Mouse (Mus musculus): ENCODE results near the gene Snx18. TPM values are rescaled to one million over a fixed set of nuclear protein-coding genes. Genes with fewer than 3 reads are reported as not detected.

The Snx18 gene
- total and polyA plus RNA-seq, 2 experiments, result 7.5 to 15.4 TPM

DNA sequence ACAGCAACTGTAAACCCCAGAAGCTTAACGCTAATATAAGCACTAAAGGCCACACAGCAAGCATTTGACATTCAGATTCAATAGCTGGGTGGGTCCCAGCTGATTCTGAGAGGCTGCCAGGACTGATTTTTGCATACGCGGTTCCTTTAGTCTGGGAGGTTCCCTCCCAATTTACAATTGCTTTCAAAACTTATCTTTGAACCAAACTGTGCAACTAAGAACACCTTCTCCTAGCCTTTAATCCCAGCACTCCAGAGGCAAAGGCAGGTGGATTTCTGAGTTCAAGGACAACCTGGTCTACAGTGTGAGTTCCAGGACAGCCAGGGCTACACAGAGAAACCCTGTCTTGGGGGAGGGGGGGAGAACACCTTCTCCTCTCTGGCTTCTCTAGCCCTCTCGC, 10.5 kb downstream of the Snx18 start:
- Histone ChIP-seq H3K36me3 (ENCODE audit: control insufficient read depth, insufficient read depth, low read length) (no peaks in the 10 kb centered on the region), H3K4me1 (ENCODE audit: control insufficient read depth, insufficient read depth, low read length) (peaks cover 61% of the 10 kb centered on the region), H3K4me3 (ENCODE audit: insufficient read depth, low read depth, low read length) (no peak overlapping the region), H3K79me2 (ENCODE audit: control insufficient read depth, insufficient read depth, low read length) (peaks cover 76% of the 10 kb centered on the region), H3K27me3 (ENCODE audit: control insufficient read depth, insufficient read depth, low read length) (no peaks in the 10 kb centered on the region), H3K9ac (ENCODE audit: low read depth, low read length) (no peak overlapping the region), H3K27ac (replicated peaks; ENCODE audit: insufficient read depth, low read depth, low read length) (no peak overlapping the region)
- 36% methylated on average over 4 of the region's 4 CpGs for WGBS
- no peak for TF ChIP-seq POLR2A (IDR thresholded peaks at IDR 0.05; ENCODE audit: extremely low read depth, insufficient read depth, low read length)
- no peak for TF ChIP-seq CTCF (IDR thresholded peaks at IDR 0.05; ENCODE audit: low read depth, low read length)
- no peak for DNase-seq (ENCODE audit: extremely low read depth, low read depth, low spot score)

DNA sequence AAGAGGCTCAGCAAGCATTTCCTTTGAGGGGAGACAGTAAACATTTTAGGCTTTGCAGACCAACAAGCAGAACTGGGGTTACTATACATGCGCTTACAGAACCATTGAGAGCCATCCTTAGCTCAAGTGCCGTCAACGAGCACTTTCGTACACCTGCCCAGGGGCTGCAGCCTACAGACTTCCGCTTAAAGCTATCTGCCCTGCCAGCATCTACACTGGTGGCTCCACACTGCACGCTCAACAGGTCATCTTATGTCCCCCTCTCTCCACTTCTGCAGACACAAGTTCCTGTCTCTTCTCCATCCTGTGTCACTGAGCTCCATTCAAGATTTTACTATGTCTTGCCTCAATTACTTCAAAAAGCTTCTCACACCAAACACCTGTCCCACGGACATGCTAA, 11.0 kb downstream of the Snx18 start:
- TF ChIP-seq CTCF (IDR thresholded peaks at IDR 0.05; ENCODE audit: low read depth, low read length) (no peak), POLR2A (IDR thresholded peaks at IDR 0.05; ENCODE audit: extremely low read depth, insufficient read depth, low read length) (no peak)
- Histone ChIP-seq H3K27ac (replicated peaks; ENCODE audit: insufficient read depth, low read depth, low read length) (no peak overlapping the region), H3K4me1 (ENCODE audit: control insufficient read depth, insufficient read depth, low read length) (peaks cover 60% of the 10 kb centered on the region), H3K9ac (ENCODE audit: low read depth, low read length) (no peak overlapping the region), H3K36me3 (ENCODE audit: control insufficient read depth, insufficient read depth, low read length) (no peaks in the 10 kb centered on the region), H3K27me3 (ENCODE audit: control insufficient read depth, insufficient read depth, low read length) (no peaks in the 10 kb centered on the region), H3K4me3 (ENCODE audit: insufficient read depth, low read depth, low read length) (no peak overlapping the region), H3K79me2 (ENCODE audit: control insufficient read depth, insufficient read depth, low read length) (peaks cover 72% of the 10 kb centered on the region)
- WGBS, result 85% methylated on average over 7 of the region's 7 CpGs
- no peak for DNase-seq (ENCODE audit: extremely low read depth, low read depth, low spot score)

DNA sequence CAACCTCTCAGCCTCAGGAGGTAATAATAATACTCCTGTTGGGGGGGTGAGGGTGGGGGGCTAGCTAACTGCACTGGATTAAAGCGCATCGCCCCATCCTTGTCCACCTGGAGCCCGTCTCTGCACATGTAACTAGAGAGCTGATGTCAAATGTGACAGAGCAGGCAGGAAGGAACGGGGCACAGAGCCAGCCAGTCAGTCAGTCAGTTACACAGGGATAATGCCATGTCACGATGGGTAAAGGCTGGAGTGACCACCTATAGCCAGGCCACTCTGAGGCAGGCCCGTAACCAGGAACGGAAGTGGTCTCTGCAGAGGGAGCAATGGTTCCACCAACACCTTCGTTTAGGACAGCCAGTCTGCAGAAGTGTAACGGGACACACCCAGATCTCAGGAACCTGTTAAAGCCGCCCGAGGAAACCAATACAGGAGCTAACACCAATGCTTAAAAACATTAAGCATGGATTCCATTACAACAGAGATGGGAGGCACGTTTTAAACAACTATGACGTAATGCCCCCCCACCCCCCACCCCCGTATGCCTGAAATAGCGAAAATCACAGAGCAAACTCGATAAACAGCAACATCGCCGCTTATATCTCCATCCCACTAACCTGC, 11.5 kb downstream of the Snx18 start:
- H3K4me3 ChIP-seq (ENCODE audit: insufficient read depth, low read depth, low read length), result no peak overlapping the region
- peaks cover 76% of the 10 kb centered on the region for H3K79me2 ChIP-seq (ENCODE audit: control insufficient read depth, insufficient read depth, low read length)
- no peak overlapping the region for H3K9ac ChIP-seq (ENCODE audit: low read depth, low read length)
- 69% methylated on average over 18 of the region's 18 CpGs for WGBS
- no peaks in the 10 kb centered on the region for H3K27me3 ChIP-seq (ENCODE audit: control insufficient read depth, insufficient read depth, low read length)
- no peak for DNase-seq (ENCODE audit: extremely low read depth, low read depth, low spot score)
- H3K27ac ChIP-seq (replicated peaks; ENCODE audit: insufficient read depth, low read depth, low read length), result no peak overlapping the region
- no peaks in the 10 kb centered on the region for H3K36me3 ChIP-seq (ENCODE audit: control insufficient read depth, insufficient read depth, low read length)
- no peak for TF ChIP-seq POLR2A (IDR thresholded peaks at IDR 0.05; ENCODE audit: extremely low read depth, insufficient read depth, low read length)
- no peak for TF ChIP-seq CTCF (IDR thresholded peaks at IDR 0.05; ENCODE audit: low read depth, low read length)
- H3K4me1 ChIP-seq (ENCODE audit: control insufficient read depth, insufficient read depth, low read length), result peaks cover 63% of the 10 kb centered on the region

GRCm38 (mm10) chr13:113606131-113606530, 12.2 kb downstream of the Snx18 start:
- Histone ChIP-seq H3K79me2 (ENCODE audit: control insufficient read depth, insufficient read depth, low read length) (peaks cover 69% of the 10 kb centered on the region), H3K4me3 (ENCODE audit: insufficient read depth, low read depth, low read length) (no peak overlapping the region), H3K27me3 (ENCODE audit: control insufficient read depth, insufficient read depth, low read length) (no peaks in the 10 kb centered on the region), H3K36me3 (ENCODE audit: control insufficient read depth, insufficient read depth, low read length) (no peaks in the 10 kb centered on the region), H3K4me1 (ENCODE audit: control insufficient read depth, insufficient read depth, low read length) (peaks cover 65% of the 10 kb centered on the region), H3K9ac (ENCODE audit: low read depth, low read length) (no peak overlapping the region), H3K27ac (replicated peaks; ENCODE audit: insufficient read depth, low read depth, low read length) (no peak overlapping the region)
- 88% methylated on average over 14 of the region's 14 CpGs for WGBS
- no peak for DNase-seq (ENCODE audit: extremely low read depth, low read depth, low spot score)
- no peak for TF ChIP-seq CTCF (IDR thresholded peaks at IDR 0.05; ENCODE audit: low read depth, low read length)
- TF ChIP-seq POLR2A (IDR thresholded peaks at IDR 0.05; ENCODE audit: extremely low read depth, insufficient read depth, low read length), result no peak

GRCm38 (mm10) chr13:113605693-113606092, 12.7 kb downstream of the Snx18 start:
- no peaks in the 10 kb centered on the region for H3K27me3 ChIP-seq (ENCODE audit: control insufficient read depth, insufficient read depth, low read length)
- no peak overlapping the region for H3K9ac ChIP-seq (ENCODE audit: low read depth, low read length)
- TF ChIP-seq POLR2A (IDR thresholded peaks at IDR 0.05; ENCODE audit: extremely low read depth, insufficient read depth, low read length) (no peak), CTCF (IDR thresholded peaks at IDR 0.05; ENCODE audit: low read depth, low read length) (no peak)
- H3K36me3 ChIP-seq (ENCODE audit: control insufficient read depth, insufficient read depth, low read length), result no peaks in the 10 kb centered on the region
- no peak overlapping the region for H3K27ac ChIP-seq (replicated peaks; ENCODE audit: insufficient read depth, low read depth, low read length)
- peaks cover 65% of the 10 kb centered on the region for H3K4me1 ChIP-seq (ENCODE audit: control insufficient read depth, insufficient read depth, low read length)
- 81% methylated on average over 10 of the region's 10 CpGs for WGBS
- DNase-seq (ENCODE audit: extremely low read depth, low read depth, low spot score), result no peak
- peaks cover 66% of the 10 kb centered on the region for H3K79me2 ChIP-seq (ENCODE audit: control insufficient read depth, insufficient read depth, low read length)
- no peak overlapping the region for H3K4me3 ChIP-seq (ENCODE audit: insufficient read depth, low read depth, low read length)

GRCm38 (mm10) chr13:113604321-113604720, 14.0 kb downstream of the Snx18 start:
- TF ChIP-seq POLR2A (IDR thresholded peaks at IDR 0.05; ENCODE audit: extremely low read depth, insufficient read depth, low read length), result no peak
- no peak for TF ChIP-seq CTCF (IDR thresholded peaks at IDR 0.05; ENCODE audit: low read depth, low read length)
- no peak overlapping the region for H3K9ac ChIP-seq (ENCODE audit: low read depth, low read length)
- peaks cover 65% of the 10 kb centered on the region for H3K4me1 ChIP-seq (ENCODE audit: control insufficient read depth, insufficient read depth, low read length)
- H3K36me3 ChIP-seq (ENCODE audit: control insufficient read depth, insufficient read depth, low read length), result no peaks in the 10 kb centered on the region
- H3K79me2 ChIP-seq (ENCODE audit: control insufficient read depth, insufficient read depth, low read length), result peaks cover 63% of the 10 kb centered on the region
- H3K27ac ChIP-seq (replicated peaks; ENCODE audit: insufficient read depth, low read depth, low read length), result 0 out of 2 replicates have a peak overlapping the region, but pooled peaks have one; percentile 3
- no peak overlapping the region for H3K4me3 ChIP-seq (ENCODE audit: insufficient read depth, low read depth, low read length)
- 42% methylated on average over 6 of the region's 6 CpGs for WGBS
- DNase-seq (ENCODE audit: extremely low read depth, low read depth, low spot score), result peak; percentile 49
- H3K27me3 ChIP-seq (ENCODE audit: control insufficient read depth, insufficient read depth, low read length), result no peaks in the 10 kb centered on the region

Measured in liver, adult 2 months (tissue).